Mouse (Mus musculus) ES-Bruce4 (cell line): Measurements from ENCODE around the gene Snrpb2.

Source experiments
- CTCF ChIP-seq: IDR thresholded peaks from one replicate; pipeline ENCODE4 v1.8.1; 2011; ENCODE audit warnings: low read depth, low read length
- POLR2A ChIP-seq: IDR thresholded peaks from one replicate; pipeline ENCODE4 v1.8.1; 2011; ENCODE audit warnings: low read length; ENCODE audit not compliant: insufficient read depth

DNA sequence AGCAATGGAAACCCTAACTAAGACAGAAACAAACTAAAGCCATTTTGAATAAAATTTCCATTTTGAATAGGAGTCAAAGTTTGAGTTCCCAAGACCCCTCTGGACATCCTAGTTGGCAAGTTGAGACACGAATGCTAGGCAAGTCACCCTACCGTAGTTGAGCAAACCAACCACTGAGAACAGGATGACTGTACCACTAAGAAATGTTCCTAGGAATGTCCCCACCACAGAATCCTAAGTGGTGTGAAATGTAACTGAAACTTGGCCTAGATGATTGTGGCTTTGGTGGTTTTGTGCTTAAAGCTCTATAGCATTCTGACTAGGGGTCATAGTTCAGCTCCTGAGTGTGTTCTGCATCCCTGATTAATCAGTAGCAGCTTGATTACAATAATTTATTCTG is 39.5 kb upstream of the Snrpb2 start:
- TF ChIP-seq POLR2A: no peak
- TF ChIP-seq CTCF: no peak
